Mouse (Mus musculus) hindlimb bud, embryonic 11.5 days (tissue): ENCODE results near the gene Adcy6.

Experiments used
- DNase-seq: peaks from one replicate; pipeline ENCODE4 v3.0.0-alpha.2; 2012; ENCODE audit warnings: low read depth, low spot score; ENCODE audit errors: extremely low spot score

Adcy6 gene

GRCm38 (mm10) chr15:98609331-98610130 is at the start of gene Adcy6:
TSS of gene Adcy6 (minus strand) at chr15:98610076.
- no peak for DNase-seq

DNA sequence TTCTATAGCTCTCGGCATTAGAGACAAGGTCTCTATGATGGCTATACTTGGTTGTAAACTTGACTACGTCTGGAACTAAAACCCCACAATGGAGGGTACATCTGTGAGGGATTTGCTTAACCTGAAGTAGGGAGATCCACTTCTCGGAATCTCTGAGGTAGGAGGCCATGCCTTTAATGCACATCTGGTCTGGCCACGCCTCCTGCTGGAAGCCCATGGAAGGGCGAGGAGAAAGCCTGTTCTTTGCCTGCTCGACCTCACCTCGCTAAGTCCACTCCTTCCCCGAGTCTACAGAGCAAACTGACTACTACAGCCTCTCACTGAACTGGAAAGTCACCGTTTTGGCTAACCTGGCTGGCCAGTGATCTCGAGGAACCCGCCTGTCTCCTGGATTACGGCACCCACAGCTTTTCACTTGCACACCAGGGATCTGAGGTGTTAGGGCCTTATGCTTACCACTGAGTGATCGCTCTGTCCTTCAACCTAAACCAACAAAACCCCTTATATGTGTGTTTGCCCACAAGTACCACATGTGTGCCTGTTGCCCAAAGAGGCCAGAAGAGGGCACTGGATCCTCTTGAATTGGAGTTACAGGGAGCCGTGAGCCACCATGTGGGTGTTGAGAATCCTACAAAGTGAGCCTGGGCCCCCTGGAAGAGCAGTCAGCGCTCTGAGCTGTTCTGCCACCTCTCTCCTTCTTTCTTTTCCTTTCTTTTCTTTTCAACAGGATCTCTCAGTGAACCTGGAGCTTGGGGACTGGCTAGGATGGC is 47.3 kb upstream of the Adcy6 start:
- no peak for DNase-seq

DNA sequence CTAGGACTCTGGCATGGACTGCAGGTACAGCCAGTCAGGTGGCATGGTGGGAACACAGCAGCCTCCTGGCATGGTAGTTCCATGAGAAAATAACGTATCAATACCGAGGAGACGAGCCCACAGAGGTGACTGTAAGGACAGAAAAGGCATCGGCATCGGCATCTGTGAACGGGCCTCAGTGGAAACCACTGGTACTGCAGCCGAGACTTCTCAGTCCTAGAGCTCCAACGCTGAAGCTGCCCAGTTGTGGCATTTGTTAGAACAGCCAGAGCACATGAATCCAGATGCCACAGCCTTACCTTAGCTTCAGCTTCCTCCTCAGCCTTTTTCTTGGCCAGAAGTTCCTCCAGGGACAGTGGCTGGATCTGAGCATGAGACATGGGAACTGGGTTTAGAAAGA is 42.3 kb upstream of the Adcy6 start:
- DNase-seq = no peak

- DNase-seq = no peak
Measured at GRCm38 (mm10) chr15:98651431-98651830, 41.6 kb upstream of the Adcy6 start.

DNA sequence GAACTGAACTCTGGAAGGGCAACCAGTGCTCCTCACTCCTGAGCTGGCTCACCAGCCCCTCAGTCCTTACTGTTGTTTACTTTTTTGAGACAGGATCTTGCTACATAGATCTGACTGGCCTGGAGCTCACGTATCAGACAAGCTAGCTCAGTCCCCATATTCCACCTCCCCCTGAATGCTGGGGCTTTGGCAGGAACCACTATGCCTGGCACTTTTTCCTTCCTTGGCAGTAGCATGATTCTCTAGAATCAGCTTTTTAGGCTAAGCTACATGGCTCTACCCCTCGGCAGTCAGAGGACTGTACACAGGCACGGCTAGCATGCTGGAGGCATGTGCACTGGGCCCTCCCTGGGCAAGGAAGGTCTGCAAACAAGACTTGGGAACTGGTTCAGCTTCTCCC is 38.2 kb upstream of the Adcy6 start:
- DNase-seq = no peak

DNA sequence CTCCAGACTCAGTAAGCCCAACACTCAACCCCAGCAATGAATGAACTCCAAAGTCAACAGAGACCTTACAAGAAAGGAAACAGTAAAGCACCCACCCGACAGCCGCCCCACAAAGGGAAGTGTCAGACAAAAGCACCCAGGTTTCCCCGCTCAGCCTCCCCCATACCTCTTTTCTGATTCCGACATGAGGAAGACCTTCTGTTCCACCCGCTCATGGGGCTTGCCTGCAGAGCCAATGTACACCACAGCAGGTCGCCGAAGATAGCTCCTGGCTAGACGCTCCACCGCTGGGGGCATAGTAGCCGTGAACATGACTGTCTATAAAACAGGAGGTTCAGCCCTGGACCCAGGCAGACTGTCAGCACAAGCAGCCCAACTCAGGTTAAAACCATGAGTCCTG is 37.4 kb upstream of the Adcy6 start:
- no peak for DNase-seq

DNA sequence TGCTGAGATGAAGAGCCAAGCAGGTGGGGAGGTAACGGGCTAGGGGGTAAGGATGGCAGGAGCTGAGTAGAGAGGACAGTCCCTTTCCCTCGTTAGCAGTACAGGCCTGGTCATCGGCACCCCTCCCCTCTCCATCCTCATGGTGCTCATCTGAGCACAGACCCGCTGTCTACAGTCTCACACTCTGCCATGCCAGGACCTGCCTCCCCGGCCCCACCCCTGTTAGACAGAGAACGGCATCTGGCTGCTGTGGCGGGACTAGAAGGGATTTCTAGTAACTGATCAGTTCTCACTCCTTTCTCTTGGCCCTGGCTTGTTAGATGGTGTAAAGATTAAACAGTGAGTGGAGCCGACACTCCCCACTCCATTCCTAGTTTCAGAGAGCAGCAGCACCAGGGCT is 36.9 kb upstream of the Adcy6 start:
- DNase-seq = no peak

GRCm38 (mm10) chr15:98645057-98646026 is 35.5 kb upstream of the Adcy6 start:
- DNase-seq = no peak

- no peak for DNase-seq
Measured at GRCm38 (mm10) chr15:98644406-98644805, 34.5 kb upstream of the Adcy6 start.

DNA sequence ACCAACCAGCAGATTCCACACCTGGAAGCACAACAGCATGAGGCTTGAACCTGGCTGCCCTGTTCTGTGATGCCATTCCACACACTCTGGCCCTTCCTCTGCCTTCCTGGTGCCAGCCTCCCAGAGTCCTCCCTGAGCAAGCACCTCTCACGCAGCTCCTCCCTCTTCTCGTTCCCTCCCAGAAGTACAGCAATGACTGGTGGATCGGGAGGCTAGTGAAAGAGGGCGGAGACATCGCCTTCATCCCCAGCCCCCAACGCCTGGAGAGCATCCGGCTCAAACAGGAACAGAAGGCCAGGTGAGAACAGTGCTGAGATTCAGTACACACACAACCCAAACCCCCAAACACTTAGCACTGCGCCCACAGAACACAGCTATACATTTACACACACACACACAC is 30.3 kb upstream of the Adcy6 start:
- no peak for DNase-seq

DNA sequence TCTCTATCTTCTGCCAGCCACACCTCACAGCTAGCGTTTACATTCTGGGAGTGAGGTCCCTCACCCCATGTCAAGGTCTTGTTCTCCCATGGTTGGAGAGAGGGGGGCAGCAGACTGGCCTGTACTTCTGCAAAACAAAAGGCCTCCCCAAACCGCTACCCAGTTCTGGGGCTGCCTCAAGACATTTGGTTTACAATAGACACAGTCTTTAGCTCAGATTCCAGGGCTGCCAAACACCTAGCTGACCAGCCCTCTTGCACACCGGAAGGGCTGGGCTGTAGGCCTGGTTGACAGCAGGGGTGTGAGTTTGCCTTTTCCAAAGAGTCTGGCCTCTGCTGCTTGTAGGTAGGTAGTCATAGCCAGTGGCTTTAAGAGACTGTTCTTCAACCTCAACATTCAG is 27.3 kb upstream of the Adcy6 start:
- no peak for DNase-seq

GRCm38 (mm10) chr15:98636517-98636916 is 26.6 kb upstream of the Adcy6 start:
- DNase-seq = no peak

DNA sequence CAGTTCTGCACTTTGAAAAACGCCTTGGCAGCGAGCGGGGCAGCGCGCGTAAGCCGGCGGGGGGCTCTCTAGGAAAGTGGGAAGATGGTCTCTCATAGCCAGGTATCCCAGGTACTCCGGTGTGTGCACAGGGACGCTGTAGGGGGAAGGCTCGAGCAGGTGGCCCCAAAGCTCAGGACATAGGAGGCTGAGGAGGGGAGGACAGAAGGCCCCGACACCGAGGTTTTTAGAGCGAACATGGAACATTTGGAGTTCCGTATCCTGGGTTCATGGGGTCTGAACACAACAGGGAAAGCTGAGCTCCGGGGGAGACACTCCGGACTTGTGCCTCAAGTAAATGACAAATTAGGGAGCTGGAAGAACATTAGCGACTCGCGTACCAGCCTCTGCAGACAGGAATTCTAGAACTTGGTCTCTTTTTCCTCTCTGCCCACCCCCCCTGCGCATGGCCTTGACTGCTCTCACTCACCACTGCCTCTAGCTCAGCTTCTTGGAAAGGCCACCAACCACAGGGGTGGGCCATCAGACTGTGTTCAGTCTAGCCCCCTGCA is 25.5 kb upstream of the Adcy6 start:
- DNase-seq = no peak

- no peak for DNase-seq
Measured at GRCm38 (mm10) chr15:98634541-98635081, 24.7 kb upstream of the Adcy6 start.

GRCm38 (mm10) chr15:98633822-98634470 is 24.1 kb upstream of the Adcy6 start:
- no peak for DNase-seq

DNA sequence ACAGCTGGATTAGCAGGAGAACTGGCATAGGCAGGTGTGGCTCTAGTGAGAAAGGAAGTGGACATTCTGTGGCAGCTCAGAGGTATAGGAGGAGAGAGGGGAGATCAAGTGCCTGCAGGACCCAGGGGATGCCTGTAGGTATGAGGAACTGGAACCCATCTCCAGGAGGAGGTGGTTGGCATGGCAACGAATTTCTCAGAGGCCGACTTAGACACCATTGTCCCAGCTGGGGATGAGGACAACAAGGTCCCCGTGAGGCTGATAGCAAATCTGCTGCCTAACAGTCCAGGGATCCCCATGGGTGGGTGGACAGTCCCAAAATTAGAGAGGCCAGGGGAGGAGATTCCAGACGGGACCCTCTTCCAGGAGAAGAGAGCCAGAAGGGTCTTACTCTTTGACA is 23.0 kb upstream of the Adcy6 start:
- DNase-seq = no peak

DNA sequence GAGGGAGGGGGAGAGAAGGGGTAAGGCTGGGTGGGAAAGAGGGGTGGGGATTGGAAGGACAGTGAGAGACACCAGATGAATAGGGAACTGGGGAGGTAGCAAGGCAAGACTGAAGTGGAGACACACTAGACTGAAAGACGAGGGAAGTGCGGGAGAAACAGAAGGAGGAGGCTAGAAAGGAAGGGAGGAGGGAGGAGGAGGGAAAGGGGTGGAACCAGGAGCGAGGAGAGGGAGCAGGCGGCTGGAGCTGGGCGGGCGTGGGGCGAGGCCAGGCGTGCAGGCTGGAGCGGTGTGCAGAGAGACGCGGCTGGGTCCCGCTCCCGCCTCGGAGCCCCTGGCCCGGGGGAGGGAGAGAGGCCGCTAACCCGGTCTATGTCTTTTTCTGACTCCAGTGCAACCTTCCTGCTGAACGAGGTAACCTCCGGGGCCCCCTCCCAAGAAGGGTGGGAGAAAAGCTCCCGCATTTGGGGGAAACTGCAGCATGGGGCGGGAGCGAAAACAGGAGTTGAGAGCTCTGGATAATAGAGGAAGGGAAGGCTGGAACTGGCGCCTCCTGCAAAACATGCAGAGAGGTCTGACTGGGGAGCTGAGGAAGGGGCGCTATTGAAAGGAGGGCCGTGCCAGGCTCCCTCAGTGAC is 22.4 kb upstream of the Adcy6 start:
- no peak for DNase-seq

DNA sequence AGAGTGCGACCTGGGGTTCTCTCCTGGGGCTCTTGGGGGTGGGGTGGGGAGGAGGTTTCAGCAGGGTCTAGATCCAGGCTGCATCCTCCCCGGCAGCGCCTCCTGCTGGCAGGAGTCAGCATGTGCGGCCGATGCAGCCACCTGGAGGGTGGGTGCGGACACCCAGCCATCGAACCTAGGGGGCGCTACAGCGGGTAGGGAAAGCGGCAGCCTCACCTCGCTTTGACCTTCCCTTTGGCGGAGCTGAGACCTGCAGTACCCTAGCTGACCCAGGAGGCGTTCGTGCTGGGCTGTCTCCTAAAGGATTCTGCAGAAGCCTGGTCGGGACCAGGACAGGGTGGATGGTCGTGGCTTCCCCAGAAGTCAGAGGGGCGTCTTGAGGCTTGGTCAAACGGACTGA is 21.6 kb upstream of the Adcy6 start:
- peak; percentile 67 for DNase-seq

DNA sequence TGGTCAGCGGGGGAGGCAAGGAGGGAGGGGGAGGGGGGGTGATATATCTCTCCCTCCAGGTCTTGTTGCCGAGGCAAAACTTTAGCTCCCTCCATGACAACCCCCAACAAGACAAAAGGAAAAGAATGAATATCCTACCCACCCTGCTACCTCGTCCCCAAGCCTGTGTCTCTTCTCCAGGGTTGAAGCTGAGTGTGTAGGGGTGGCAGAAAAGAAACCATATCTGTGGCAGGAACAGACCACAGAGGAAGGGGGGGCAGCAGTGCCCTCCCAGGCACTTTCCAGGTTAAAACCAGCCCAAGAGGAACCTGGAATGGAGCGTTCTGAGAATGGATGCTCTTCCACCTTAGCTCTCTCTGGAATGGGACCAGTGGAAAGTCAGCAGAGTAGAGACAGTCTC is 20.7 kb upstream of the Adcy6 start, which contains the start of gene Cacnb3:
TSS of gene Cacnb3 (plus strand) at position 301 of the 400 bp plus-strand sequence.
- DNase-seq = no peak

GRCm38 (mm10) chr15:98629464-98629863 is 19.6 kb upstream of the Adcy6 start:
- no peak for DNase-seq
